Mouse (Mus musculus): Measurements from ENCODE around the gene Tmem123.

- TF ChIP-seq CTCF (IDR thresholded peaks at IDR 0.05; ENCODE audit: control insufficient read depth, insufficient read depth, insufficient read length) (no peak), MAX (IDR thresholded peaks at IDR 0.05) (no peak), MYOD1 (IDR thresholded peaks at IDR 0.05; ENCODE audit: control insufficient read depth, insufficient read length, low read depth) (no peak), MYOG (IDR thresholded peaks at IDR 0.05; ENCODE audit: control insufficient read depth, extremely low read depth, insufficient read length) (no peak), CEBPB (IDR thresholded peaks at IDR 0.05; ENCODE audit: low read depth) (no peak)
Measured at GRCm38 (mm10) chr9:7728997-7729396, 34.8 kb upstream of the Tmem123 start.
